Mouse (Mus musculus): Measurements from ENCODE around the gene Ptger3.

DNA sequence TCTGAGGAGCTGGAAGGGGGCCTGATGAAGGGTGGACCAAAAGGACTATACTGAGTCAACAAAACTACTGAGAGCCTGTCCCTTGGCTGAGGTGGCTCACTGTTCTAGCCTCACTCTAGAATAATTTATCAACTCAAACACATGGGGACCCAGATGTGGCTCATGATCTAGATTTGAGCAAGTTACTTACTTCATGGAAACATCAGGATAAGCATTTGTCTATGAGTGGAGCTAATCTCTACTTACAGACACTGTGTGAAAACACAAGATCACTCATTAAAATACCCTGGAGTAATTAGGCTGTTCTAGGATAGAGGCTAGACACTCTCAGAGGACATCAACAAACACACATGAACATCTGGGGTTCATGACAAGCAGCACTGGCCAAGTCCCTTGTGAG lies 70.2 kb downstream of the Ptger3 start:
- TF ChIP-seq CTCF (IDR thresholded peaks at IDR 0.05; ENCODE audit: insufficient read depth, low read depth, low read length), result no peak
- no peak for TF ChIP-seq POLR2A (IDR thresholded peaks at IDR 0.05; ENCODE audit: insufficient read depth, low read depth, low read length)

Data from olfactory bulb, adult 2 months (tissue).